Mouse (Mus musculus) C2C12 (cell line): ENCODE measurements around the gene Tdg. TPM values are rescaled to one million over a fixed set of nuclear protein-coding genes. Genes with fewer than 3 reads are reported as not detected.
A peak's percentile ranks its signal among the peaks of the same experiment; 100 is the strongest.

Experiments used
- H3K27me3 ChIP-seq: one replicate; pipeline ENCODE4 v1.6.1; 2011; ENCODE audit not compliant: control insufficient read depth, insufficient read depth, insufficient read length
- H3K36me3 ChIP-seq: one replicate; pipeline ENCODE4 v1.6.1; 2011; ENCODE audit not compliant: control insufficient read depth, insufficient read depth
- H3K4me3 ChIP-seq: one replicate; pipeline ENCODE4 v1.5.1; 2011; ENCODE audit warnings: mild to moderate bottlenecking, control low read depth; ENCODE audit not compliant: poor library complexity, insufficient read depth, severe bottlenecking
- H3K79me2 ChIP-seq: one replicate; pipeline ENCODE4 v1.6.1; 2011; ENCODE audit not compliant: control insufficient read depth, insufficient read depth
- H3K79me3 ChIP-seq: one replicate; pipeline ENCODE4 v1.6.1; 2011; ENCODE audit warnings: low read depth, control low read depth
- H3ac ChIP-seq: one replicate; pipeline ENCODE3; 2011; ENCODE audit warnings: low read depth; ENCODE audit not compliant: control insufficient read depth, insufficient read length
- CEBPB ChIP-seq: IDR thresholded peaks from one replicate; pipeline ENCODE4 v1.6.1; 2011; ENCODE audit warnings: low read depth, mild to moderate bottlenecking, control low read depth, moderate library complexity
- CTCF ChIP-seq: IDR thresholded peaks from one replicate; pipeline ENCODE4 v1.5.1; 2011; ENCODE audit not compliant: control insufficient read depth, insufficient read depth, insufficient read length
- FOSL1 ChIP-seq: IDR thresholded peaks from one replicate; pipeline ENCODE4 v1.8.0; 2011; ENCODE audit warnings: mild to moderate bottlenecking, low read length; ENCODE audit not compliant: poor library complexity, insufficient read depth, severe bottlenecking
- MAX ChIP-seq: IDR thresholded peaks from one replicate; pipeline ENCODE4 v1.6.1; 2011; ENCODE audit warnings: mild to moderate bottlenecking, control low read depth
- MYOD1 ChIP-seq: IDR thresholded peaks from one replicate; pipeline ENCODE4 v1.6.1; 2011; ENCODE audit warnings: low read depth; ENCODE audit not compliant: control insufficient read depth, insufficient read length
- MYOG ChIP-seq: IDR thresholded peaks from one replicate; pipeline ENCODE4 v1.6.1; 2011; ENCODE audit not compliant: control insufficient read depth, insufficient read length; ENCODE audit errors: extremely low read depth
- USF1 ChIP-seq: IDR thresholded peaks from one replicate; pipeline ENCODE4 v1.6.1; 2011; ENCODE audit warnings: low read depth, mild to moderate bottlenecking, control low read depth, moderate library complexity
- polyA plus RNA-seq: library from polyadenylated mRNA; unstranded; fragments of >200 nt; fragmentation: generic; extraction: Trizol; gene quantifications from one replicate; pipeline ENCODE4 v1.2.1, GENCODE M21; 2012; ENCODE audit warnings: missing spikeins

Gene Tdg
- polyA plus RNA-seq, 1 experiment = 18.5 TPM

DNA sequence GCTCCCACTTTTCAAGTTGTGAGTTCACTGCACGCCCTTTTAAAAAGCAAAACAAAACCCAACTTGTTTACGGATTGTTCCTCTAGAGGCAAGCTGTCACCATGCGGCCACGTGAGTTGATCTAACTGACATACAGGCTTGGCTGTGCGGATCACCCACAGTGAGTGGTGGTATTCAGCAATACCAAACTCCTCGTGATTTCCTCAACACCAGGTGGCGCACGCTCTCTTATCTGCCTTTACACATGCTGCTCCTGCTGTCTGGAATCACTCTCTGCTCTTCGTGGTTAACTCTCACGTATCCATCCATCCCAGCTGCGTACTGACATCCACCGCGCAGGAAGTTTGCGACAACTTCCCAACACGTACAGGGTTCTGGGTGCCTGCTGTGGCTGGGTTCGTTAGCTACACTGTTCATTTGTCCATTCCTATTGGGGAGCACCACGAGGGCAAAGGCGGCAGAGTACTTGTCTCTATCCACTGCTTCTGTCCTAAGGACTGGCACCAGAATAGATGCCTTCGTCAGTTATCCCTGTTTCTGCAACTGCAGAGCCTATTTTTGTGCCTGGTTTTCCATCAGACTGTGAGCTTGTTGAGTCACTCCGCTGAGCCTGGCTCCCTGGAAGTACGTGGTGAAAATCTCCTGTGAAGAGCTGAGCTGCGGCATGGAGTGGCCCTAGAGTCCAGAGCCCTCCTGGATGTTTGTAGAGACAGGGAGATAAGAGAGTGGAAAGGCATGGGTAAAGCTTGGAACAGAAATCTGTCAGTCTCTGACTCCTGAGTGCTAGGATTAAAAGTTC, 37.0 kb downstream of the Tdg start:
- H3K36me3 ChIP-seq = no peaks in the 10 kb centered on the region
- H3ac ChIP-seq = no peak overlapping the region
- H3K79me3 ChIP-seq = no peaks in the 10 kb centered on the region
- H3K79me2 ChIP-seq = no peaks in the 10 kb centered on the region
- no peak for TF ChIP-seq MYOG
- TF ChIP-seq USF1 = peak; percentile 34
- no peak for TF ChIP-seq MYOD1
- TF ChIP-seq FOSL1 = no peak
- TF ChIP-seq CEBPB = no peak
- TF ChIP-seq MAX = peak; percentile 59
- TF ChIP-seq CTCF = peak; percentile 55
- no peak overlapping the region for H3K4me3 ChIP-seq
- no peaks in the 10 kb centered on the region for H3K27me3 ChIP-seq

DNA sequence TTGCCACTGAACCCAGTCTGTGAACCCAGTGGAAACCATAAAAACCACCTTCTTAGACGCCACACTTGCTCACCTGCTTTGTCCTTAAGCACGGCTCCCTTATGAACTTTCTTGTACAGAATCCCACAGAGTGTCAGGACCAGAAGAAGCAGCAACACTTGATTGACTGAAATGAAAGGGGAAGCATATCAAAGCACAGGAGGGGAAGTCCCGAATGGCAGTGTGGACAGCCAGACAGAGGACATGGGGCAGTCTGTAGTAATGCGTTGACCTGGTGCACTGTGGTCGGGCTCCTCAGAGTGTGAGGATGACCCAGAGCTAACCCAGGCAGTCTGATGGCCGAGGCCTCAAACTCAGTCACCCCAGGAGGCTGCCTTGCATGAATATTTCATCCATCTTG, 40.6 kb downstream of the Tdg start:
- Histone ChIP-seq H3K4me3 (no peak overlapping the region), H3K79me2 (no peaks in the 10 kb centered on the region), H3K36me3 (no peaks in the 10 kb centered on the region), H3K79me3 (no peaks in the 10 kb centered on the region), H3ac (no peak overlapping the region), H3K27me3 (no peaks in the 10 kb centered on the region)
- TF ChIP-seq MYOD1 (no peak), MAX (no peak), CEBPB (no peak), USF1 (no peak), CTCF (no peak), FOSL1 (no peak), MYOG (no peak)

DNA sequence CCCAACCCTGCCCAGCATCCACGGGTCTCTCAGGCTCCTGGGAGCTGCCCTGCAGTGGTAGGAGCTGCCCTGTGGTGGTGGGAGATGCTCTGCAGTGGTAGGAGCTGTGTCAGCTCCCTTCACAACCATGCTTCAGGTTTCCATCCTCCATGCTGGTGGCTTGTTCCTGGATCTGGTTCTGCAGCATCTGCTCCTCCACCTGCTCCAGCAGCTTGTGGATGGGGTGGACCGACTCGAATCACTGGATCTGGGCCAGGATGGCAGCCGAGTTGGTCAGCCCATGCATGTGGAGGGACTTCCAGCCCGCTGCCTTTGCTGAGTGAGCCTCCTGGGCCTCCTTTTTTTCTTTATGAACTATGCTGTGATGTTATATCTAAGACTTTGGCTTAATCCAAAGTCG, 47.3 kb downstream of the Tdg start:
- no peak for TF ChIP-seq MAX
- no peak for TF ChIP-seq CEBPB
- no peak for TF ChIP-seq USF1
- no peak for TF ChIP-seq CTCF
- no peak for TF ChIP-seq MYOD1
- TF ChIP-seq MYOG = no peak
- no peak for TF ChIP-seq FOSL1
- Histone ChIP-seq H3K36me3 (no peaks in the 10 kb centered on the region), H3ac (no peak overlapping the region), H3K4me3 (no peak overlapping the region), H3K27me3 (no peaks in the 10 kb centered on the region), H3K79me3 (peaks cover 2% of the 10 kb centered on the region), H3K79me2 (no peaks in the 10 kb centered on the region)

DNA sequence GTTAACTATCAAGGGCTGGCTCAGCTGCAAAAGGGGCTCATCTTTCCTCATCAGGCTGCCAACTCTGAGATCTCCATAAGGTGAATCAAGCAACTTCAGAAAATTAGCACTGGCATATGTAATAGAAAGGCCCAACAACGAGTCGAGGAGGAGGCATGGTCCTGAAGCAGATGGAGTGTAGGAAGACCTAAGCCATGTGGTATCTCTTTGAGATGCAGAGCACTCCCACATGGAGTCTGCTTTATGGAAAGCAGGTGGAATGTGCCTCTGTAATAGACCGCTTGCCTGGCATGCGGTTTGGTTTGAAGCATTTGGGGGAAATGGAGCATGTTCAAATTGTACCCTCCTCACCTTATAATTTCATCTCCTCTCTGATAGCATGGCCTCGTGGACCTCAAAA, 51.1 kb downstream of the Tdg start:
- H3K79me3 ChIP-seq = peaks cover 2% of the 10 kb centered on the region
- no peak overlapping the region for H3ac ChIP-seq
- no peaks in the 10 kb centered on the region for H3K79me2 ChIP-seq
- no peaks in the 10 kb centered on the region for H3K36me3 ChIP-seq
- H3K4me3 ChIP-seq = no peak overlapping the region
- TF ChIP-seq MAX (no peak), CTCF (no peak), FOSL1 (no peak), MYOD1 (no peak), MYOG (no peak), USF1 (no peak), CEBPB (no peak)
- H3K27me3 ChIP-seq = no peaks in the 10 kb centered on the region

DNA sequence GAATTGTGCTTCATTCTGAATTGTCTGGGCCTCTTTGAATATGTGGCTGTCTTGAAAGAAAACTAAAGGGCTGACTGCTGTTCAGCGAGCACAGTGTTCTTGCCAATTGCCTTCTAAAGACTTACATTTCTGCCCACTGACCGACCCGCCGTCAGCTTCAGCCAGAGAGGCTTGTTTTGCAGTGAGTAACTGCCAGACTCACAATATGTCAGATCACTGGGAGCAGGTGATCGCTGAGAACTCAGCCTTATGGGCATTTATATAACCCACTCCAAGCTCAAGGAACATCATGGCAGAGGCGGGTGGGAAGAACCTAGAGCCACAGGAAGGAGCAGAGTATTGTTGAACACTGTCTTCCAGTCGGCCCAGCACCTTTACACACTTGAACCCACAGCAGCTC, 52.0 kb downstream of the Tdg start:
- no peaks in the 10 kb centered on the region for H3K79me2 ChIP-seq
- TF ChIP-seq CEBPB (no peak), FOSL1 (no peak), MAX (no peak), MYOD1 (no peak), MYOG (no peak), CTCF (no peak), USF1 (no peak)
- H3K79me3 ChIP-seq = peaks cover 2% of the 10 kb centered on the region
- no peaks in the 10 kb centered on the region for H3K36me3 ChIP-seq
- H3ac ChIP-seq = no peak overlapping the region
- no peaks in the 10 kb centered on the region for H3K27me3 ChIP-seq
- no peak overlapping the region for H3K4me3 ChIP-seq

DNA sequence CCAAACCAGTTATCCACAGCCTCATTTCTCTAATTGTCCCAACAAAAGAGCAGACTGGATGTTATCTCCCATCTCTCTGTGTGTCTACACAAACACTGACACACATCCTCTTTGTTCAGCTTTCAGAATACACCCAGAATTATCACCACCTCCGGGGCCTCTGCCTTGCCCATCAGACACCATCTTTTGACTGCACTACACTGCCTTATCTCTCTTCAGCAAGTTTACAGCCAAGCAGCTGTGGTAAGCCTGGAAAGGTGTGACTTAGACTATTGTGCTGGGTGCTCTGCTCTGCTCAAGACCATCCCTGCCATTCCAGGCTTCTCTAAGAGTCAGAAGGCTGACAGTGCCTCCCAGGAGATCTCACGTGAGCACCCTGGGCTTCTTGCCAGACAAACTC, 55.8 kb downstream of the Tdg start:
- H3K27me3 ChIP-seq = no peaks in the 10 kb centered on the region
- no peaks in the 10 kb centered on the region for H3K79me2 ChIP-seq
- H3K4me3 ChIP-seq = no peak overlapping the region
- no peak overlapping the region for H3ac ChIP-seq
- H3K36me3 ChIP-seq = no peaks in the 10 kb centered on the region
- H3K79me3 ChIP-seq = no peaks in the 10 kb centered on the region
- no peak for TF ChIP-seq MAX
- no peak for TF ChIP-seq USF1
- no peak for TF ChIP-seq MYOD1
- TF ChIP-seq MYOG = no peak
- TF ChIP-seq FOSL1 = no peak
- no peak for TF ChIP-seq CTCF
- TF ChIP-seq CEBPB = no peak
